Mouse (Mus musculus): ENCODE measurements around the gene Rdh8. TPM values are rescaled to one million over a fixed set of nuclear protein-coding genes. Genes with fewer than 3 reads are reported as not detected.
"Not testable (repeated sequence)": the region's sequence is repeated elsewhere in the genome, so short reads cannot be mapped to it uniquely, and the experiment has no call there.

Gene Rdh8
- not detected in 2 replicates for polyA plus RNA-seq (2012; rRNA removed)

DNA sequence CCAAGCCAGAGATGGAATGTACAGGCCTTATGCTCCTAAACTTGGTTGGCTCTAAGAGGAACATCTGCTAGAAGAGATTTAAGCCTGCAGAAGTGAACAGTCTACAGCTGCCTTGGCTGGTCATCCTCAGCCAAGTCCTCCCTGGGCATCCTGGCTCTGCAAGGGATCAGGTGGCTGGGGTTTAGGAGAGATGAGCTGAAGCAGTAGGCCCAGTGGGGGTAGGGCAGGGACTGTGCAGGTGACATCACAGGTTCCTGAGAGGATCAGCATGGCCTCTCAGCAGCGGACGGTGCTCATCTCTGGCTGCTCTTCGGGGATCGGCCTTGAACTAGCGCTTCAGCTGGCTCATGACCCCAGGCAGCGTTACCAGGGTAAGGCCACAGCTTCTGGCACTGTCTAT lies at the start of gene Rdh8:
Rdh8 (plus strand) TSS at position 268 of the 400 bp plus-strand sequence.
- DNase-seq (ENCODE audit: low spot score) = no peak

DNA sequence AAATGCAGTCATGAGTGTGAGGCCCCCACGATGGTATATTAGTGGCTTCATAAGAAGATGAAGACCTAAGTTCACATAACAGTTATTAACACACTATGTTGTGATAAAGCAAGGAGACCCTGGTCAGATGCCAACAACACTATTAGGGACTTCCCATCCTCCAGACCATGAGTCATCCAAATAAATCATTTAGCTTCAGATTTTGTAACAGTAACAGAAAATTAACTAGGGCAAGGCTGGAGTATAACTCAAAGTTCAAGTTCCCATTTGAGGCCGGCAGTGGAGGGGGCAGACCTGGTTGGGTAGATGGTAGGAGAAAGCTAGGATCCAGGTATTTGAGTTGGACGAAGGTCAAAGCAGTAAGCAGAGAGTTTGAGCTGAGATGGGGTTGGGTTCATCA lies 37.0 kb upstream of the Rdh8 start:
- DNase-seq (ENCODE audit: low spot score) = no peak

DNA sequence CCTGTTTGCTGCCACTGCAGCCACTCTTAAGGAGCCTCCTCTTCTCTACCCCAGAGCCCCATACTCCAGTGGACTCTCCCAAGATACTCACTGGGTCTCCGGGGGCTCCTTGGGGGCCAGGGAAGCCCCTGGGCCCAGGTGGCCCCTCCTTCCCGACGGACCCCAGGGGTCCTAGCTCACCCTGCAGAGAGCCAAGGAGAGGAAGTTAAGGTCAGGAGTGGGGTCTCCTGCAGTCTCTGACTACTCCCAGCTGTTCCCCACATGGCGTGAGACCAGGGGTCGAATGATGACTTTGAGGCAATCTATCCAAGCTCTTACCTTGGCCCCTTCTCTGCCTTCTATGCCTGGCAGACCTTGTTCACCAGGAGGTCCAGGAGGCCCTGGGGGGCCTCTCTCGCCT lies 33.2 kb upstream of the Rdh8 start:
- DNase-seq (ENCODE audit: low spot score) = no peak

DNA sequence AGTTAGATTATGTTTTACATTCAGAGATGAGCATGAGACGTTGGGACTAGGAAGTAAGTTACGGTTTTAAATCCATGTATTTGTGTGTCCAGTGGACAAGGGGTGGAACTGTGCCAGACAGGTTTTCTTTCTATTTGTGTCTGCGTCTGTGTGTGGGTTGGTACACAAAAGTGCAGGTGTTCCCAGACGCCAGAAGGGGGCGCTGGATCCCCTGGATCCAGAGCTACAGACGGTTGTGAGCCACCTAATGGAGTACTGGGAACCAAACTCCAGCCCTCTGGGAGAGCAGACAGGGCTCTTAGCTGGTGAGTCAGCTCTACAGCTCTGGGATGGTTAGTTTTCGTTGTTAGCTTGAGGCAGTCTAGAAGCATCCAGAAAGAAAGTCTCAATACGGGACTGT lies 30.3 kb upstream of the Rdh8 start:
- no peak for DNase-seq (ENCODE audit: low spot score)

DNA sequence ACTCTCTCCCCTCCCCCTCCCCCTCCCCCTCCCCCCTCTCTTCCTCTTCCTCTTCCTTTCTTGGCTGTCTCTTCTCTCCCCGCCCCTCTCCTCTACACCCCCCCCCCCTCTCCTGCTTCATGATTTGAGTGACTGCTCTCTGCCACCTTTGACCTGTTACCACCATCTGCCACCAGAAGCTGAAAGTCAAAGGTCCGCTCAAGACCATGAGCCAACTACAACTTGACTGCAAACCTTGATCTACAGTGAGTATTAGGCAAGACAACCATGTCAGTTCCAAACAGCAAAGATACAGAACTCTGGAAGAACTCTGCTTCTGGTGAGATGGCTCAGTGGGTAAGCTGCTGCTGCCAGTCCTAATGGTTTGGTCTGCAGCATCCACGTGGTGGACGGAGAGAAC lies 28.7 kb upstream of the Rdh8 start:
- no peak for DNase-seq (ENCODE audit: low spot score)

DNA sequence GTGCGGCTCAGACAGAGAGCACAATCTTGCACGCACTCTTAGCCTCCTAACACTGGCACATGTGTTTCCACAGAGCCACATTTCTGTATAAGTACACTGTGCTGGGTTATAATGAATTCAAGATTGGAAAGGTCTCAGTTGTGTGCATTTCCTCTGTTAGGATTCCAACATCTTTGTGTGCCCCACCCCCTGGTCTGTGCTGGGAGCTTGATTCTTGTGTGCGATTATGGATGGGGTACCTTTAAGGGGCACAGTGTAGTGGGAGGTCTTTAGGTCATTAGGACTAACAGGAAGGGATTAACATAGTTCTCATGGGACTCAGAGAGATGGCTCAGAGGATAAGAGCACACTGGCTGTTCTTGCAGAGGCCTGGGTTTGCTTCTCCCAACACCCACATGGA lies 28.0 kb upstream of the Rdh8 start:
- DNase-seq (ENCODE audit: low spot score) = no peak

DNA sequence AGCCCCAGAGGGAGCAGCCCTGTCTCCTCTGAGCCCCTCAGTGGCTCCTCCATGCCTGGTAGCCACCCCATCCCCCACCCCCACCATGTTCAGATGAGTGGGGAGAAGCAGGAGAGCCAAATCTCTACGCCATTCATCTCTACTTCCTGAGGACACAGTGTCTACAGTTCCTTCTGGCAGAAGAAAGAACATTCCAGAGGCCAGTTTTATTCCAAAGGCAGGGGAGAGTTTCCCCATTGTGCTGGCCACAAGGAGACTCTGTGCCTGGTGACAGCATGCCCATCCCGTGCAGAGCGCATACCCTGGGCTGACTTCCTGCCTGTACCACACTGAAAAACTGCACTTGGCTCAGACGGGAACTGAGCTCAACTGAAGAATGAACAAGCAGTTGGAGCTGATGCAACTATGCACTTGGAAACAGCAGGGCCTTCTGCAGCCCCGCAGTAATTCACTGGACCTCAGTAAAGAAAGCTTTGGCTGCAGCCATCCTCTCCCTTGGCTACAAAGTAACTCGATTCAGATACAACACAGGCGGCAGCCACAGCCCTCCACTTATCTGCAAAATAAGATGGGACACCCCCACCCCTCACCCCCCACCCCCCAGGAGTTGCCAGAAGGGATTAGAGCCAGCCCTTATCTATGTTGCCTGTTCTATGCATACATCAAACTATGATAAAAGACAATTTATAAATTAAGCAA lies 24.0 kb upstream of the Rdh8 start:
- DNase-seq (ENCODE audit: low spot score) = no peak

DNA sequence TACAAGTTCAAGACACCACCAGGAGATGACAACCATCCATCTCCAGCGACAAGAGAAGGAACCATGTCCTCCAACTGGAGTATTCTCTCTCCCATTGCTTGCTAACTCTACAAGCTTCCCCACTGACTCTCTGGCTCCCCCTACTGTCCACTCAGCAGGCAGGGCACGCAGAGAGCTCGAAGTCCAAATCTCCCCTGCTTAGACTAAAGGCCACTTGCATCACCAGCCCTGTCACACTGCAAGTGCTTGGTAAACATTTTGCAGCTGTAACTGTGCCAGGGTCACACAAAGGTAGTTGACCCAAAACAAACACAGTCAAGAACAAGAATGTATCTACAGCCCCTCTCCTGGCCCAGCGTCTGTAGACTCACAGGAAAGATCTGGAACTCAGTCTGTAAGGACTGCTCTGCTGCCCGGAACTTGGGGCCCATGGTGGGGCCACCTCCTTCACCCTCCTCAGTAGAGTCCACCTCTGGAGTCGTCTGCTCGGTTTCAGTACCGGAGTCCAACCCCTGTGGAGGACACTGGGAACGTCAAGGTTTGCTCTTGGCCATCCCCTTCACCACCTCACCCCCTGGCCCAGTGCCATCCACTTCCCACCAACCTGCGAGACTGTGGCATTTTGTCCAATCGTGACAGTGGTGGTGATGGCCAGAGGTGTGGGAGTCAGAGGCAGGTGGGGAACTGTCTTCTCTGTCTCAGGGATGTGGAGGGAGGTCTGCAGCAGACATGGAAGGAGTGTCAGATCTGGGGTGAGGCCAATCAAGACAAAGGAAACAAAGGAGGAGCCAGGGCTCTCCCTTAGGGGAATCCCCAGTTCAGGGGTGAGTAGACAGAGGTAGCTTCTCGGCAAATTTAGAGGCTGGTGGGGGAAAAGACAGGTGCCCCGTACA lies 13.8 kb upstream of the Rdh8 start:
- DNase-seq (ENCODE audit: low spot score) = no peak

DNA sequence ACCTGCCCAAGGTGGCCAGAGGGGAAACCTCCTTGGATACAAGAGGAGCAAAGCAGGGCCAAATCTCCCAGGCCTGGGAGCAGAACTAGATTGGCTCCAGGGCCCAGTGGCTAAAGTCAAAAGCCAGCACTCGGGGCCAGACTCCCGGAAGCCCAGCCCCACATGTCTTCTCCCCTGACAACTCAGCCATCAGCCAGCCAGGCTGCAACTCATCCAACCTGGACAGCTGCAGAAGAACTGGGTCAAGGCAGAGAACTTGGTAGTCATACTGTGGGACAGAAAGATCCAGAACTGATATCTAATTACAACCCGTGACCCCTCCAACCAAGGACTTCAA lies 13.2 kb upstream of the Rdh8 start:
- no peak for DNase-seq (ENCODE audit: low spot score)

DNA sequence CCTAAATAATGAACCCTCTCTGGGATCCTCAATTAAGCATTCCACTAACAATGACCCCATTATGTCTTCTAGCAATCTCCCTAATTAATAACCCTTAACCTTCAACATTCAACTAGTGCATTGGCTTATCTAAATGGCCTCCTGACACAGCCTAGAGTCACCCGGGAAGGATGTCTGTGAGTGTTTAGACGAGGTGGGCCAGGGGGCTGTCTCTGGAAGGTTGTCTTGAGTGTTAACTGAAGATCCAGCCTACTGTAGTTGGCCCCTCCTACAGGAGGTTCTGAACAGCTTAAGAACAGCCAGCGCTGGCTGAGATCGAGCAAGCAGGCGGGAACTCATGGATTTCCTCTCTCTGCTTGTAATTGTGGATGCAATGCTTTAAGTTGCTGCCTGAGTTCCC lies 12.6 kb upstream of the Rdh8 start:
- no peak for DNase-seq (ENCODE audit: low spot score)

DNA sequence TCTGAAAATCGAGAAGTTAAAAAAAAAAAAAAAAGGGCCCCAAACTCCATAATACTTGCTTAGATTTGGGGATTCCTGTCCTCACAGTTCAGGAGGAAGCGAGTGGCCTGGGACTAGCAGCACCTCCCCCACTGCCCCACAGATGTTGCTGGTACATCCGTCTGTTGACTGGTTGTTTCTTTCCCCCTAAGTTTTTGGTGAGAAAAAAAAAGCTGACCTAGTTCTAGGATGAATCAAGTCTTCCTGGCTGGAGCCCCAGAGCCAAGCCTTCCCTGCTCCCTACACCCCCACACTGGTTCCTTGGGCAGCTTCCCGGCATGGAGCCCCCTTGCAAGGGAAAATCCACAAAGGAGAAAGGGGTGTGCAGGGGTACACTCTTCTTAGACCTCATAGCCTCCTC lies 8.0 kb upstream of the Rdh8 start:
- DNase-seq (ENCODE audit: low spot score) = no peak

DNA sequence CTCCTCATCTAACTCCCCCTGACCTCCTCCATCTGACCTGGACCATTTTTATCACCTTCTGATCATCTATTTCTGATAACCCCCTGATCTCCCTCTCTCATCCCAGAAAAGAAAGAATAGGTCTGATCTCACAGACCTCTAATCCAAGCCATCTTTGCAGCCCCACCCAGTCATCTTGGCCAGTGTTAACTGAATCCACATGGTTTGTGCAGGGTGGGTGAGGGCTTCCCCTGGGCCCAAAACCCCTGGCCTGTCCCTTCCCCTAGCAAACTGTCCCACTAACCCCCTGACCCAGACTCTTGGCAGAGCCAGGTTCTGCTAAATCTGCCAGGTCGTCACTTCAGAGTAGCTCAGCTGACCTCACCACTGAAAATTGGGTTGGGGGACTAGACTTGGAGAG lies 7.5 kb upstream of the Rdh8 start:
- DNase-seq (ENCODE audit: low spot score) = no peak

DNA sequence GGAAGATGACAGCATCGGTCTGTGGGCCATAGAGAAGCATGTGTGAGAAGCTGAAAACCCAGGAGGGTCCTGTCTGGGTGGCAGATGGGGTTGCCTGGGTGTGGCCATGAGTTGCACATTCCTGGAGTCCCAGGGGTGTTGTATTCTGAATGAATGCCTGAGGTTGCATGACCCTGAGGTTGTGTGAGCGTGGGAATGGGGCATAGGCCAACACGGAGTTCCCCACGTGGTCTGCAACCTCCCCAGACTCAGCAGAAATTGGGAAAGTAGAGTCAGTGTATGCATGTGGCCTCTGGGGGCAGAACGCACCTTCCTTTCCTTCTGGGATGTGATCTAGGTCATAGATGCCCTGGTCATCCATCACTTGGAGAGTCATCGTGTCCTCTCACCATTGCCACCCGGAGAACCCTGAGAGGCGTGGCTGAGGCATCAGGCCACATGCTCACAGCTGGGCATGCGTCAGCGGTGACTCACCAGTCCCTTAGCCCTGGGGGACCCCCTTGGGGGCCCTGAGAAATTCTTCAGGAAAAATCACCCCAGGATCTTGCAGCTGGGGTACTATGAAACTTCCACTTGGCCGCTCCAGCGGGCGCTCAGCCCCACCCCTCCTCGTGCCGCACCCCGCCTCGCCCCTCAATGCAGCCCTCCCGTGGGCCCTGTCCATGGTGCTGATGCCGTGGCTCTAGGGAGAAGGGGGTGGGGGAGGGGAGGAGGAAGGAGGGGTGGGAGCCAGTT lies 5.6 kb upstream of the Rdh8 start:
- peak; percentile 29 for DNase-seq (ENCODE audit: low spot score)

DNA sequence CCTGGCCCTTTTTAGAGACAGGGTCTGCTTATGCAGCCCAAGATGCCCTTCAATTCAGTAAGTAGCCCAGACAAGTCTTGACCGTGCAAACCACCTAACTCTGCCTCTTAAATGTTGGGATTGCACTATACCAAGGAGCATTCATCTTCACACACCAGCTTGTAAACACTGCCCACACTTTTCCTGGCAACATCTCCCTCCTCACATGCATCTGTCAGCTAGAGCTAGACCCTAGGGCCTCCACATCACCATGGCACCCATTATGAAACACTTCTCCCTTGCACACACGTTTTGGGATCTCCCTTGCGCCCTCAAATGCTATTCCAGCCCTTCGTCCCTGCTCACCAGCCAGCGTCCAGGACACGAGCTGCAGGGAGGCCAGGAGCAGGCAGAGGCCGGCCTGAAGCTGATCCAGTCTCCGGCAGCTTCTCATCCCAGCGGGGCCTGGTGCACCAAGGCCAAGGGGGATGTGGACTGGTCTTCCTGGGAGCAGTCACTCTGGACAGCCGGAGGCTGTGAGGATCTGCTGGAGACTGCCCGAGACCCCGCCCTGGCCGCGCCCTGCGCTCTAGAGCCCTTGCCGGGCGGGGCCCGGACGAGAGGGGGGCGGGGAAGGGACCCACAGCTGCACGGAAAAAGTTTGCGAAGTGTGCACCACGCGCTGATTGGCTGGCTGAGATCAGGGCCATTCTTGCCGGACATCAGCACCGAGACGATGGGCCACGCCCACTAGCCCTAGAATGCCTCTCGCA lies 3.6 kb upstream of the Rdh8 start, which contains the start of gene Col5a3:
Col5a3 (minus strand) TSS at position 547 of the 752 bp plus-strand sequence.
- peak; percentile 41 for DNase-seq (ENCODE audit: low spot score)

DNA sequence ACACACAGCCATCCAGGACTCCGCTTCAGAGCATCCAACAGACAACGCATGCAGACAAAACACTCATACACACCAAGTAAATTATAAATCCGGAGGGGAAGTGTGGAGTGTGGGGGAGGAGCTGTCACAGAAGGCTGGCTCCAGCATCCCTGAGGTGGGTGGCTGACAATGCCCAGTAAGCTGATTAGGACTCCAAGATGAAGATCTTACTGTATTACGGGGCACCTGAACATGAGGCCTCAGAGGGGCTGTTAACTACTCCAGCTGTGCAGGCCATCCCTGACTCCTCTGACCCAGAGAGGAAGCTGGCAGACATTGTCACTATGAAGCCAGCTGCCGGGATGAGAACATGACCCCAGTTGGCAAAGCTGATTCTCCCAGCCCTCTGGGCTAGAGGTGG lies 1.7 kb downstream of the Rdh8 start:
- no peak for DNase-seq (ENCODE audit: low spot score)

DNA sequence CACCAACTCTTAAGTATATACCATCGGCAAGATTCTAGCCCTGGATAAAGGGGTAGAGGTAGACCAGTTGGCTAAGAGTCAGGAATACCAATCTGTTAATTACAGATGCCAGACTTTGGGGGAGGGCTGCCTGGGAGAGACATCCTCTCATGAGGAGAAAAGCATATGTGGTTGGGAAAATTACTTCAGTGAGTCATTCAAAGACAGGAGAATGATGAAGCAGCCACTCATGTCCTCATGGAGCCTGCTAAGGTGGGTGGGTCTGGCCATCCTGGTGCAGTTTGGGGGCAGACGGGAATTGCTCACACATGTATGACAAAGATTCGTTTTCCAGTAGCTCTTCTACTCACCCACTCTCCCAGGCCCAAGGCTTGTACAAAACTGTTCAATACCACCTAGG lies 4.5 kb downstream of the Rdh8 start:
- no peak for DNase-seq (ENCODE audit: low spot score)

DNA sequence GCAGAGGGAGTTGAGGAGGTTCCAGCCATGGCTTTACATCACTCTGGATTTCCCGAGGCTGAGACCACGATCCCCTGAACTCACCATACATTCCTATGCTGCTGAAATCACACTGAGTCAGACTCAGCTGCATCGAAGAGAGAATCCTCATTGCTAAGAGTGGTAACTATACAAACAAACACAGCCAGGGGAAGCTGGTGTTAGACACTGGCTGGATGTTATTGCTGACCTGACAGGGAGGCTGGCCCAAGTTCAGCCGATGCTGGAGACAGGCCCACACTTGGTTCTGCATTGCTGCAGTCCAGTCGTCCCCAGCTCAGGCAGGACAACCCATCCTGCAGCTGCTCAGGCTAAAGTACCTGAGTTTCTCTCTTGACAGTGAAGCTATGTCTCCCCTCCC lies 7.5 kb downstream of the Rdh8 start:
- DNase-seq (ENCODE audit: low spot score) = no peak

DNA sequence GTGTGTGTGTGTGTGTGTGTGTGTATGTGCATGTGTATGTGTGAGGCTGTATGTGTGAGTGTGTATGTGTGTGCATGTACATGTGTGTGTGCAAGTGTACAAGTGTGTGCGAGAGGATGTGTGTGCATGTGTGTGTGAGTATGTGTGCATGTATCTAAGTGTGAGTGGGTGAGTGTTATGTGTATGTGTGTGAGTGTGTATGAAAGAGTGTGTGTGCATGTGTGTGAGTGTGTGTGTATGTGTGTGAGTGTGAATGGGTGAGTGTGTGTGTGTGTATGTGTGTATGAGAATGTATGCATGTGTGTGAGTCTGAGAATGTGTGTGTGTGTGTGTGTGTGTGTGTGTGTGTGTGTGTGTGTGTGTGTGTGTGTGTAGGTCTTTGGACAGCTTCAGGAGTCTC lies 9.8 kb downstream of the Rdh8 start:
- no peak for DNase-seq (ENCODE audit: low spot score)

DNA sequence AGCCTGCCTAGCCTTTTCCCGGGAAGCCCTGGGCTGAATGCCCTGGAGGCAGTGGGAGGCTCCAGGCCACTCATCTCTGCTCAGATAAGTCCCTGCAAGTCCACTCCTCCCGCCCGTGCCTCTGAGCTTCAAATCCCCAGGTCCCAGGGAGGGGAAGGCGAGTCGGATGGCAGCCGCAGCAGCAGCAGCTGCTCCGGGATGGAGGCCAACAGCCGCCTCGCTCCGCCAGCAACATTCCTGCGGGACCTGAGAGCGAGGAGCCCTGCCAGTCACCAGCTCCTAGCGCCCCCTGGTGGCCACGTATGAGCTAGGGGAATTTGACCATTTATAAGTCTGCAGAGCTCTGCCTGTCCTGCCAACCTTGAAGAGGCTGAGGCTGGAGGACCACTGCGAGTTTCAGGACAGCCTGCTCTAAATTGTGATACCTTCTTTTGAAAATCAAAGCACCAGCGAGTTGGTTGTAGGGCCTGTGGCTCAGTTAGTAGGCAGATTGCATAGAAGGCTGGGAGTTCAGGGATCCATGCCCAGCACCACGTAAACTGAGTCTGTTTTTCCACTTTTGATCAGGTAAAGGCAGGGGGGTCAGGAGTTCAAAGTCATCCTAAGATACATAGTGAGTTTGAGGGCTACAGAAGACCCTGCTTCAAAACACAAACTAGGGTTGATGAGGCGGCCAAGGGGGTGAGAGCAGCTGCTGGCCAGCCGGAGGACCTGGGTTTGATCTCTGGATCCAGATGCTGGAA lies 12.8 kb downstream of the Rdh8 start:
- peak; percentile 92 for DNase-seq (ENCODE audit: low spot score)

DNA sequence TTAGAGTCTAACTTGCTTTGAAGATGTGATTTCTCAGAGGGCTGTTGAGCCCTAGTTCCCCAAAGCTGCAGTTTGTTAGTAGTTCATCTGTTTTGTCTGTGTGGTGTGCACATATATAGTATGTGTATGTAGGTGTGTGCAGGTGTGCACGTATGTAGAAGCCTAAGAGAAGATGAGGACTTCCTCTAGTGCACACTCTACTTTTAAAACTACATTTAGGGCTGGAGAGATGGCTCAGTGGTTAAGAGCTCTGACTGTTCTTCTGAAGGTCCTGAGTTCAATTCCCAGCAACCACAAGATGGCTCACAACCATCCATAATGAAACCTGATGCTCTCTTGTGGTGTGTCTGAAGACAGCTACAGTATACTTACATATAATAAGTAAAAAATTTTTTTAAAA lies 16.6 kb downstream of the Rdh8 start:
- DNase-seq (ENCODE audit: low spot score) = no peak

DNA sequence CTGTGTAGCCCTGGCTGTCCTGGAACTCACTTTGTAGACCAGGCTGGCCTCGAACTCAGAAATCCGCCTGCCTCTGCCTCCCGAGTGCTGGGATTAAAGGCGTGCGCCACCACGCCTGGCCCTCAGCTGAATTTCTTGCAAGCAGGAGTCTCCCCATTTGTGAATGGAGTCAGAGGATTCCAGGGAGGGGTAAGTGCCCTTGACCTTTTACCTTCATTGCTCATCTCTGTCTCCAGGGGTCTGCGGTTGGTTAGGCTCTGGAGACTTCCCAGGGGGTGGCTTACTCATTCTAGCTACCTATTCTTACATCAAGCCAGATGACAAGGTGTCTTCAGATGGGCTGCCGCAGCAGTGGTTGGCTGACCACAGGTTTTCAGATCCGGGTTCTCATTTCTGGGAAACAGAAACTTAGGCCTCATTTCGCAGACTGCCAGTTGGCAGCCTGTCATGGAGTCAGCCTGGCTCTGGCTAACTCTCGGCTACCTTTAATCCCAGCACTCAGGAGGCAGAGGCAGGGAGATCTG lies 17.2 kb downstream of the Rdh8 start:
- DNase-seq (ENCODE audit: low spot score) = not testable (repeated sequence)
